Mouse (Mus musculus) neural tube, embryonic 11.5 days (tissue): ENCODE data around the gene Xylt1. TPM values are rescaled to one million over a fixed set of nuclear protein-coding genes. Genes with fewer than 3 reads are reported as not detected.

Source experiments
- ATAC-seq: fragments of 200-750 bp; cut with Nextera tagmentation; 2 replicates; pipeline ENCODE4 v1.8.0; 2017; ENCODE audit warnings: moderate number of reproducible peaks, mild to moderate bottlenecking, moderate TSS enrichment, moderate library complexity; ENCODE audit not compliant: insufficient read depth, low FRiP score, low TSS enrichment
- DNase-seq: peaks from one replicate; pipeline ENCODE4 v3.0.0-alpha.2; 2015; ENCODE audit warnings: low spot score
- H3K27ac ChIP-seq: fragments of 300-500 bp; sonication (generic); 2 replicates; pipeline ENCODE4 v1.5.1; 2014; ENCODE audit warnings: low read depth, mild to moderate bottlenecking, low read length
- H3K27me3 ChIP-seq: fragments of 300-500 bp; sonication (generic); 2 replicates; pipeline ENCODE4 v1.6.1; 2014; ENCODE audit warnings: mild to moderate bottlenecking, low read length, mixed read lengths; ENCODE audit not compliant: control insufficient read depth, insufficient read depth
- H3K36me3 ChIP-seq: fragments of 300-500 bp; sonication (generic); 2 replicates; pipeline ENCODE4 v1.6.1; 2014; ENCODE audit warnings: mild to moderate bottlenecking, low read length, moderate library complexity, mixed read lengths; ENCODE audit not compliant: control insufficient read depth, insufficient read depth
- H3K4me1 ChIP-seq: fragments of 300-500 bp; sonication (generic); 2 replicates; pipeline ENCODE4 v1.6.1; 2014; ENCODE audit warnings: low read length, mixed read lengths; ENCODE audit not compliant: control insufficient read depth, insufficient read depth
- H3K4me2 ChIP-seq: fragments of 300-500 bp; sonication (generic); 2 replicates; pipeline ENCODE4 v1.6.1; 2014; ENCODE audit warnings: low read depth, mild to moderate bottlenecking, moderate library complexity
- H3K4me3 ChIP-seq: fragments of 300-500 bp; sonication (generic); 2 replicates; pipeline ENCODE4 v1.5.1; 2014; ENCODE audit warnings: low read depth, low read length
- H3K9ac ChIP-seq: fragments of 300-500 bp; sonication (generic); 2 replicates; pipeline ENCODE4 v1.6.1; 2014; ENCODE audit warnings: mild to moderate bottlenecking, low read length
- H3K9me3 ChIP-seq: fragments of 300-500 bp; sonication (generic); 2 replicates; pipeline ENCODE4 v1.6.1; 2016; ENCODE audit warnings: low read length; ENCODE audit not compliant: control insufficient read depth
- WGBS: fragments of 180-500 bp; shearing (Covaris S2); extraction: QIAGEN DNeasy Blood & Tissue Kit; methylation state at CpG from one replicate; pipeline ENCODE4 v1.1.7; 2014; 5-methylcytosine and 5-hydroxymethylcytosine counted together
- polyA plus RNA-seq: library from polyadenylated mRNA; unstranded; fragments of >200 nt; fragmentation: Nextera tagmentation; extraction: Ambion mirVana; gene quantifications from 2 replicates; pipeline ENCODE4 v1.2.1, GENCODE M21; 2014

The Xylt1 gene
- polyA plus RNA-seq, 1 experiment from 2014 or later = 1.6 TPM

DNA sequence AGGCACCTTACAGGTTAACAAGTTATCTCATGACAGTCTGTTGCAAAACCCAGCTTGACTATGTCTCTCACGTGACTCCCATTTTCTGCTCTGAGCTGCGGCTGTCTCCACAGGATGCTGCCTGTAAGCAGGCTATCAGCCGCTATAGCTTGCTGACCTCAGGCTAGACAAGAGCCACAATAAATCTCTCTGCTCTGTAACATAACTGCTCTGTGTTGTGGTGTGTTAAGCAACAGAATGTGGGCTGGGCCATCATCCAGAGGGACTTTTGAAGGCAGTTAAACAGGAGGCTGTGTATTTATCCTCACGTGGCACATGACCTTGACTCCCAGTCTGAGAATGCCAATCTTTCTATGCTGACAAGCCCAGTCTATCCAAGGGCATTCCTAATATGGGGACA lies 136.1 kb downstream of the Xylt1 start:
- WGBS = 44% methylated on average over 4 of the region's 4 CpGs
- Histone ChIP-seq H3K4me1 (no peaks in the 10 kb centered on the region), H3K27ac (no peak overlapping the region), H3K9ac (no peak overlapping the region), H3K4me3 (no peak overlapping the region), H3K36me3 (no peaks in the 10 kb centered on the region), H3K27me3 (no peaks in the 10 kb centered on the region), H3K9me3 (no peaks in the 10 kb centered on the region), H3K4me2 (no peak overlapping the region)
- no peak for ATAC-seq
- no peak for DNase-seq

DNA sequence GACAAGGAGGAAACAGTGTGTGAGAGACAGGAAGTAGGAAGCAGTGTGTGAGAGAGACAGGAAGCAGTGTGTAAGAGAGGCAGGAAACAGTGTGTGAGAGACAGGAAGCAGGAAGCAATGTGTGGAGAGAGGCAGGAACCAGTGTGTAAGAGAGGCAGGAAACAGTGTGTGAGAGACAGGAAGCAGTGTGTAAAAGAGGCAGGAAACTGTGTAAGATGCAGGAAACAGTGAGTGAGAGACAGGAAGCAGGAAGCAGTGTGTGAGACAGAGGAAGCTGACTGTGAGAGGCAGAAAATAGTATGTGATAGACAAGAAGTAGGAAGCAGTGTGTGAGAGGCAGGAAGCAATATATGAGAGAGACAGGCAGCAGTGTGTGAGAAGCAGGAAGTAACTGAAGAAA lies 140.6 kb downstream of the Xylt1 start:
- no peaks in the 10 kb centered on the region for H3K27me3 ChIP-seq

DNA sequence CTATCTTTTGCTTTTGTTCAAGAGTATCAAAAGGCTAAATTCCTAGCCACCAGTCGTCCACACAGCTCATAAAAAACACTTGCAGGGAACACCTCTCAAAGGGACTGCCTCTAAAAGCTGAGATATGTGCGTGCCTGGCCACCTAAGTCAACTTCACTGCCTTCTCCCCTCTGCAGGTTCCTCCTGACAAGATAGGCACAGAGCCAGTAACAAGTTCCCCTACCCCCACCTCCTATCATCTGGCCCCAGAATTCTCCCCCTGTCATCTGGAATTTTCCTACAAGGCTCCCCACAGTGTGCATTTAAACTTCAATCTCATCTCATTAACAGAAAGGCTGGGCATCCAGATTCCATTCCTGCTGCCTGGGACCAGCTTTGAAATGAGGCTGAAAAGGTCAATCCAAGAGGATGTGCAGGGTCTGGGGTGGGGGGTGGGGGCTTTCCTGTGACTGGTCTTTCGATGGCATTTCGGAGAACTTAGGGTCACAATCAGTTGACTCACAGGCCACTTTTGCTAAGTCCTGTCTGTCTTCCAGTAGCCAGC lies 141.4 kb downstream of the Xylt1 start:
- no peak for DNase-seq

More for the DNA sequence above, 140.6 kb downstream of the Xylt1 start:
- Histone ChIP-seq H3K9me3 (no peaks in the 10 kb centered on the region), H3K36me3 (no peaks in the 10 kb centered on the region), H3K4me1 (no peaks in the 10 kb centered on the region), H3K4me2 (no peak overlapping the region), H3K27ac (no peak overlapping the region), H3K9ac (no peak overlapping the region), H3K4me3 (no peak overlapping the region)
- DNase-seq (no peak), ATAC-seq (no peak)

DNA sequence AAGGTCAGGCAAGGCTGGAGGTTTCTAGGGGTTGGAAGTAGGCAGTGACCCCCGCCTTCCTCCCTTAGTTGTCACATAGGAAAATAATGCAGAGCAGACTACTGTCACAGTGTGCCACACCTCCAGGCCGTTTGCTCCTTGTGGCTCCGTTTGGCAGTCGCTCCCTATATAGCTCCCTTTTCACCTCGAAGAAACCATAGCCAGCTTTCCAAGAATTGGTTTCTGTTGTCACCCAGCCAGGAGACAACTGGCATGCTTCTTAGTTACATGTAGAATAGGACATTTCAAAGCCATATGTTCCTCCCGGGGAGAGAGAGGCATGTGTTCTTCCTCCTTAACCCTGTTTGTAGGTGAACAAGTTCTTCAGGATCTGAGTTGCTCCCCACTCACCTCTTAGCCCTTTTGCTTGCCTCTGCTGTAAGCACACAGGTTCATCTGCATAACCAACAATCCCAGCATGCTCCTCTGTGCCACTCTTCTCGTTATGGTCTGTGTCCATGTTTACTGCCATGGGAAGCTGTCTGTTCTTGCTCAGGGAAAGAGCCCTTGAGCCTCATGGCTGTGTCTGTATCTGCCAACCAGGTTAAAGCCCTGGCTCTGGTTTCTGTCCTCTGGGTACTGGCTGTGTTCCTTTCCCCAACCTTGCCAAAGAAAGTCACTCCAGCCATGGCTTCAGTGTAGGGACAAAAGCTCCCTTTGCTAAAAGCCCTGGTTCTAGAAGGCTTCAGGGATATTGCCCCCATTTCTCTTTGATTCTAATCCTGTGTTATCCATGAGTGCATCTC lies 143.8 kb downstream of the Xylt1 start:
- Histone ChIP-seq H3K27me3 (no peaks in the 10 kb centered on the region), H3K4me2 (no peak overlapping the region), H3K9ac (no peak overlapping the region), H3K27ac (no peak overlapping the region), H3K36me3 (no peaks in the 10 kb centered on the region), H3K9me3 (no peaks in the 10 kb centered on the region), H3K4me1 (no peaks in the 10 kb centered on the region), H3K4me3 (no peak overlapping the region)
- ATAC-seq (no peak), DNase-seq (no peak)
- 61% methylated on average over 7 of the region's 7 CpGs for WGBS

More for the DNA sequence above, 141.4 kb downstream of the Xylt1 start:
- Histone ChIP-seq H3K27ac (no peak overlapping the region), H3K4me1 (no peaks in the 10 kb centered on the region), H3K4me2 (no peak overlapping the region), H3K36me3 (no peaks in the 10 kb centered on the region), H3K4me3 (no peak overlapping the region), H3K9me3 (no peaks in the 10 kb centered on the region), H3K27me3 (no peaks in the 10 kb centered on the region), H3K9ac (no peak overlapping the region)
- WGBS = 37% methylated on average over 4 of the region's 4 CpGs
- ATAC-seq = no peak

DNA sequence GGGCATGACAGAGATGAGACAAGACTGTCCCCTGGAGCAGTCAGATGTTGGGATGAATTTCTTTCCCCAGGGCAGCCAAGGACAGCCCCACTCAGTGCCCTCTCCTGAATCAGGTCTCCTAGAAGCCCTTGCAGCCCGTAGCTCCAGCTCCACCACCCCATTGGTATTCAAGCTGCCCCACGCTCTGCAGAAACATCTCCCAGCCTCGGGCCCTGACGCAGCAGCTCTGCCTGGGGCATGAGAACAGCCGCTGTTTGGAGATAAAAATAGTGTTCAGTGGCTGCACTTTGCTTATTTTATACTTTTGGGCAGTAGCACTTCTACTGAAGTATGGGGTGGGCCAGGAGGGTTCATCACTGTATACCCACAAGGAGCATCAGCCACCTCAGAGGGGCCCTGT lies 144.9 kb downstream of the Xylt1 start:
- Histone ChIP-seq H3K9ac (no peak overlapping the region), H3K4me3 (no peak overlapping the region), H3K27ac (no peak overlapping the region), H3K4me1 (no peaks in the 10 kb centered on the region), H3K4me2 (no peak overlapping the region), H3K36me3 (no peaks in the 10 kb centered on the region), H3K27me3 (no peaks in the 10 kb centered on the region), H3K9me3 (no peaks in the 10 kb centered on the region)
- WGBS = 89% methylated on average over 5 of the region's 5 CpGs
- DNase-seq (no peak), ATAC-seq (no peak)

DNA sequence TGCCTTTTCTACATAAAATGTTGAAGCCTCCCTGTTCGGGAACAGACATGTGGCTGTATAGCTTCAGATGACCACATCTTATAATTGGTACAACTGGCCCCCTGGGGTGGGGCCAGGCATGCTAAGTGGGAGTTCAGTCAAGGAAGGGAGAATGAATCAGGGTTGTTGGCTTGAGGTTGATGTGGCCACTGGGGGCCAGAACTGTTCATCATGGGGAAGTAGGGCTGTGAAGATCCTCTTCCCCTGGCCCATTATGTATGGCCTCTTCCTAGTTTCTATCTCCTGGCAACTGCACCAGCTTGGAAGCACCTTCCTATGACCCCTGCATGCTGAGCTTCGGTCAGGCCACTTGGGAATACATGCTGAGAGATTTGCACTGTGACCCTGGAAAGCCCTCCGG lies 145.8 kb downstream of the Xylt1 start:
- Histone ChIP-seq H3K27ac (no peak overlapping the region), H3K4me1 (no peaks in the 10 kb centered on the region), H3K36me3 (no peaks in the 10 kb centered on the region), H3K9me3 (no peaks in the 10 kb centered on the region), H3K27me3 (no peaks in the 10 kb centered on the region), H3K9ac (no peak overlapping the region), H3K4me3 (no peak overlapping the region), H3K4me2 (no peak overlapping the region)
- DNase-seq = no peak
- 82% methylated on average over 3 of the region's 3 CpGs for WGBS
- ATAC-seq = no peak

DNA sequence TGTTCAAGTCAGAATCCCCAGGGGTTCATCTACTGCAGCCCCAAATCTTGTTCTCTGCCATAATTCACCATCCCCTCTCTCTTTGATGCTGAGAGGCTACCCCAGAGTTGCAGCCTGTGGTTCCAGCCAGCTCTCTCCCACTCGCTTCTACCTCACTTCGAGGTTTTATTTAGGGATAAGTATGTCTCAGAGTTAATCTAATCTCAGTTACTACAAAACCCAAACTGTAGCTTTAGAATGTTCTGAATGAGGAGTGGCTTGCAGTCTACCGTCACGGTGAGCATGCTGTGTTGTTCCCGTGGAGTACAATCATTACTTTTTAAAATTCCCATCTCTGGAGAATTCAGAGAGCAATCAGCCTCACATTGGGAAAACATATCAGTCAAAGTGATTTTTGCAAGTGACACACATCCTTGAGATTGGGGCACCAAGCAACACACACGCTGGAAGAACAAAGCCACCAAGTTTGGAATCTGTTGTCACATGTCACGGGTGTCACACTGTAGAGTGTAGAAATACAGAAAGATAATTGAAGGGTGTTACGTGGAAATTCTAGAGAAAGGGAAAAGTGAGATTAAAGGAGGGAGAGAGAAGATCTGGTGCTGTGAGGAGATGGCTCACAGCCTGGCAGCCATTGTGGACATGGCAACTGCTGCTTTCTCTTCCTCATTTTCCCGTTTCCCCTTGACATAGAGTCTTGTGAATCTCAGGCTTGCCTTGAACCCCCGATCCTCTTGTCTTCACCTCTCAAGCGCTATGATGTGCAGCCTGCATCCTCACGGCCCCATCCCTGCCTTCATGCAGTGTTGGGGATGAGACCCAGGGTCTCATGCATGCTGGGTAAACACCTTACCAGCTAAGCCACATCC lies 149.2 kb downstream of the Xylt1 start:
- 83% methylated on average over 12 of the region's 12 CpGs for WGBS
- no peaks in the 10 kb centered on the region for H3K27me3 ChIP-seq
- H3K4me3 ChIP-seq = no peak overlapping the region
- H3K9ac ChIP-seq = no peak overlapping the region
- H3K27ac ChIP-seq = no peak overlapping the region
- H3K4me2 ChIP-seq = no peak overlapping the region
- DNase-seq (no peak), ATAC-seq (no peak)
- no peaks in the 10 kb centered on the region for H3K4me1 ChIP-seq
- no peaks in the 10 kb centered on the region for H3K9me3 ChIP-seq
- H3K36me3 ChIP-seq = no peaks in the 10 kb centered on the region

DNA sequence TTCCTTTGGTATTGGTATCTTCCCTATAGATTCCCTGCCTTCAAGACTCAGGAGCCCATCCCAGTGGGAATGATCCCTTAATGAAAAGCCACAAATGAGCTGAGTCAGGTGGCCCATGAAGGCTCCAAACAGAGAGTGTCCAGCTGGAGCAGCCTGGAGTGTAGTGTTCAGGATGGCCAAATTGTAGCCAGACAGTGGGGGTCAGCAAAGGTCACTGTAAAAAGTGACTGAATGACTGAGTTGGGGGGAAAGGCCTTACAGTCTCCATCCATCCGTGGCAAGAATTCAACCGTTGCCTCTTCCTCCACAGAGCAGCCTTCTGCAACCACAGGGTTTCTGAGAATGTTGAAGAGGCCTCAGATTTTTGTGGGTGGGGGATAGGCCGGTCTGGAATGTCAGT lies 151.9 kb downstream of the Xylt1 start:
- 42% methylated on average over 3 of the region's 3 CpGs for WGBS
- no peak overlapping the region for H3K27ac ChIP-seq

More for the DNA sequence above, 151.9 kb downstream of the Xylt1 start:
- no peaks in the 10 kb centered on the region for H3K4me1 ChIP-seq
- no peaks in the 10 kb centered on the region for H3K36me3 ChIP-seq
- no peak overlapping the region for H3K4me2 ChIP-seq
- no peaks in the 10 kb centered on the region for H3K27me3 ChIP-seq
- no peak overlapping the region for H3K9ac ChIP-seq
- H3K4me3 ChIP-seq = no peak overlapping the region
- H3K9me3 ChIP-seq = no peaks in the 10 kb centered on the region
- DNase-seq (no peak), ATAC-seq (no peak)
